Comparison of ENCODE assay signal across 26 mouse cellular contexts in the genomic region with DNA sequence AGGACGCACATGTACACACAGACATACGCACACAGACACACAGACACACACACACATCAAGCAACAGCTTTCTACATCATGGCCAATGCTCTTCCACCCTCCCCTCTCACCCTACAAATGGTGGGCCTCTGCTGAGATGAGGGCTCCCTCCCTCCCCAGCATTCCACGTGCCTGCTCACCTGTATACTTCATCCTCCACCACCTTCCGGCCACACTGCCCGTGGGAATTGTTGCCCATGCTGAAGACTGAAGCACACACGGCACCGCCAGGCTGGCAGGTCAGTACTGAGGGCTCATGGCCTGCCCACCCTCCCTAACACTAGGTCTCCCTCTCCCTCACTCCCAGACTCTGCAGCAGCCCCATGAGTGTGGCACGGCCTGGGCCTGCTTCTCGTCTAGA. TPM values are rescaled to one million over a fixed set of nuclear protein-coding genes. Genes with fewer than 3 reads are reported as not detected.
DNase-seq lines count a peak whose midpoint lies in the region; ATAC-seq and TF ChIP-seq lines count a peak whose summit lies in the region.
"Had no signal": no experiment of that assay in that cellular context is flagged by ENCODE, and none has a peak within 500 bp of the region (broad histone marks: within the 10 kb centered on the region; RNA-seq: fewer than 3 reads in every experiment).

No protein-coding gene starts in this region.

- H3K36me3 ChIP-seq in embryonic facial prominence, embryonic 11.5 days (replicated peaks; ENCODE audit: control insufficient read depth, insufficient read depth, low read depth, low read length), result no peaks in the 10 kb centered on the region; the same call in 1 of the 2 replicates
- H3K36me3 ChIP-seq in embryonic facial prominence, embryonic 10.5 days (replicated peaks), result peaks cover 93% of the 10 kb centered on the region
- peaks cover 18% of the 10 kb centered on the region for H3K36me3 ChIP-seq in kidney, embryonic 16.5 days (ENCODE audit: insufficient read depth, low read length)
- H3K36me3 ChIP-seq in midbrain, postnatal 0 days (ENCODE audit: insufficient read depth, low read length), result peaks cover 28% of the 10 kb centered on the region
- H3K36me3 ChIP-seq: forebrain, embryonic 15.5 days had no signal

- no peak overlapping the region for H3K4me3 ChIP-seq in embryonic facial prominence, embryonic 11.5 days (ENCODE audit: low read depth, low read length)
- no peak overlapping the region for H3K4me3 ChIP-seq in embryonic facial prominence, embryonic 10.5 days
- no peak overlapping the region for H3K4me3 ChIP-seq in kidney, embryonic 16.5 days (ENCODE audit: low read length)
- H3K4me3 ChIP-seq in midbrain, postnatal 0 days (ENCODE audit: low read depth, low read length), result no peak overlapping the region
- H3K4me3 ChIP-seq: embryonic facial prominence, embryonic 13.5 days; erythroblast, embryonic 14.5 days; forebrain, embryonic 12.5 days; forebrain, embryonic 15.5 days; heart, embryonic 12.5 days; heart, embryonic 15.5 days; hindbrain, embryonic 10.5 days; hindbrain, embryonic 13.5 days had no signal

- WGBS in embryonic facial prominence, embryonic 11.5 days, result 93% methylated on average over 9 of the region's 9 CpGs
- WGBS in embryonic facial prominence, embryonic 10.5 days, result 91% methylated on average over 9 of the region's 9 CpGs
- 59% methylated on average over 9 of the region's 9 CpGs for WGBS in kidney, embryonic 16.5 days
- 90% methylated on average over 9 of the region's 9 CpGs for WGBS in midbrain, postnatal 0 days

- no peak for TF ChIP-seq CTCF in midbrain, postnatal 0 days (IDR thresholded peaks at IDR 0.05)

- H3K4me2 ChIP-seq in embryonic facial prominence, embryonic 11.5 days (ENCODE audit: low read depth, low read length), result no peak overlapping the region
- H3K4me2 ChIP-seq in kidney, embryonic 16.5 days (replicated peaks; ENCODE audit: low read depth, low read length), result no peak overlapping the region
- H3K4me2 ChIP-seq in midbrain, postnatal 0 days (ENCODE audit: low read depth, low read length, poor library complexity, severe bottlenecking), result no peak overlapping the region
- H3K4me2 ChIP-seq: embryonic facial prominence, embryonic 13.5 days; forebrain, embryonic 12.5 days; forebrain, embryonic 15.5 days; heart, embryonic 12.5 days; heart, embryonic 15.5 days; hindbrain, embryonic 13.5 days had no signal

- ATAC-seq in embryonic facial prominence, embryonic 11.5 days (replicated peaks; ENCODE audit: insufficient number of reproducible peaks, low FRiP score, low TSS enrichment, low read depth), result 0 out of 2 replicates have a peak, but pooled peaks have one; percentile 20
- ATAC-seq in kidney, embryonic 16.5 days (ENCODE audit: low FRiP score, low TSS enrichment), result peak; percentile 65
- no peak for ATAC-seq in midbrain, postnatal 0 days (ENCODE audit: low FRiP score)
- ATAC-seq: activated CD4-positive, CD25-positive, alpha-beta regulatory T cell, adult 4 months; forebrain, embryonic 15.5 days; hindbrain, embryonic 16.5 days had no signal

- no peak overlapping the region for H3K9ac ChIP-seq in embryonic facial prominence, embryonic 11.5 days (replicated peaks; ENCODE audit: low read length)
- H3K9ac ChIP-seq in kidney, embryonic 16.5 days (replicated peaks; ENCODE audit: low read length), result no peak overlapping the region
- H3K9ac ChIP-seq in midbrain, postnatal 0 days (replicated peaks; ENCODE audit: low read length, poor library complexity, severe bottlenecking), result no peak overlapping the region
- H3K9ac ChIP-seq: embryonic facial prominence, embryonic 13.5 days; forebrain, embryonic 12.5 days; forebrain, embryonic 15.5 days; heart, embryonic 12.5 days; heart, embryonic 15.5 days; hindbrain, embryonic 13.5 days had no signal

- H3K4me1 ChIP-seq in embryonic facial prominence, embryonic 11.5 days (ENCODE audit: control insufficient read depth, insufficient read depth, low read length), result no peaks in the 10 kb centered on the region
- no peaks in the 10 kb centered on the region; the same call in 1 of the 2 replicates for H3K4me1 ChIP-seq in embryonic facial prominence, embryonic 10.5 days
- H3K4me1 ChIP-seq in kidney, embryonic 16.5 days (ENCODE audit: insufficient read depth, low read length), result peaks cover 7% of the 10 kb centered on the region; the same call in 1 of the 2 replicates
- H3K4me1 ChIP-seq in midbrain, postnatal 0 days (ENCODE audit: insufficient read depth, low read length), result 0 out of 2 replicates have a peak, but pooled peaks cover 3% of the 10 kb centered on the region
- H3K4me1 ChIP-seq: hindbrain, embryonic 10.5 days had no signal

- DNase-seq in embryonic facial prominence, embryonic 11.5 days (ENCODE audit: low spot score), result no peak
- no peak for DNase-seq in embryonic facial prominence, embryonic 10.5 days (ENCODE audit: low spot score)
- DNase-seq in kidney, postnatal 36 days, result no peak
- peak; percentile 53 to 68 for DNase-seq in kidney, postnatal 4 days
- DNase-seq in kidney, postnatal 10 days, result no peak
- no peak for DNase-seq in midbrain, postnatal 0 days (ENCODE audit: low spot score)
- DNase-seq: adrenal gland, adult 8-10 months; adrenal gland, postnatal 25 days; cerebellum, adult 18-20 months; cerebellum, adult 9-10 months; cerebellum, postnatal 14 days; gastrocnemius, postnatal 25 days; heart, adult 18-20 months; heart, postnatal 10 days; heart, postnatal 36 days had no signal

- H3K9me3 ChIP-seq in embryonic facial prominence, embryonic 11.5 days (replicated peaks; ENCODE audit: control insufficient read depth, low read length), result no peaks in the 10 kb centered on the region
- H3K9me3 ChIP-seq in embryonic facial prominence, embryonic 10.5 days, result no peaks in the 10 kb centered on the region
- H3K9me3 ChIP-seq in kidney, embryonic 16.5 days (ENCODE audit: low read length), result no peaks in the 10 kb centered on the region
- H3K9me3 ChIP-seq in midbrain, postnatal 0 days (ENCODE audit: low read length), result no peaks in the 10 kb centered on the region
- H3K9me3 ChIP-seq: embryonic facial prominence, embryonic 13.5 days; forebrain, embryonic 12.5 days; forebrain, embryonic 15.5 days; heart, embryonic 12.5 days; heart, embryonic 15.5 days; hindbrain, embryonic 10.5 days; hindbrain, embryonic 13.5 days had no signal

- H3K27me3 ChIP-seq in embryonic facial prominence, embryonic 11.5 days (ENCODE audit: control insufficient read depth, insufficient read depth, low read length), result no peaks in the 10 kb centered on the region
- H3K27me3 ChIP-seq in embryonic facial prominence, embryonic 10.5 days (replicated peaks; ENCODE audit: low read depth, poor library complexity, severe bottlenecking), result no peaks in the 10 kb centered on the region
- H3K27me3 ChIP-seq in kidney, embryonic 16.5 days (ENCODE audit: insufficient read depth, low read length), result no peaks in the 10 kb centered on the region
- H3K27me3 ChIP-seq in midbrain, postnatal 0 days (ENCODE audit: insufficient read depth, low read length), result no peaks in the 10 kb centered on the region
- H3K27me3 ChIP-seq: embryonic facial prominence, embryonic 13.5 days; forebrain, embryonic 12.5 days; forebrain, embryonic 15.5 days; heart, embryonic 12.5 days; heart, embryonic 15.5 days; hindbrain, embryonic 13.5 days had no signal

- no peak overlapping the region for H3K27ac ChIP-seq in embryonic facial prominence, embryonic 11.5 days (replicated peaks; ENCODE audit: low read depth, low read length)
- no peak overlapping the region for H3K27ac ChIP-seq in embryonic facial prominence, embryonic 10.5 days (replicated peaks)
- H3K27ac ChIP-seq in kidney, embryonic 16.5 days (ENCODE audit: low read length), result peak overlapping the region; percentile 70
- no peak overlapping the region for H3K27ac ChIP-seq in midbrain, postnatal 0 days (ENCODE audit: low read depth, low read length)
- H3K27ac ChIP-seq: embryonic facial prominence, embryonic 13.5 days; forebrain, embryonic 12.5 days; forebrain, embryonic 15.5 days; heart, embryonic 15.5 days; hindbrain, embryonic 10.5 days; hindbrain, embryonic 13.5 days had no signal

RNA-seq across cellular contexts. Expression of a gene that starts 8.5 kb away (rescaled TPM):
- 28.0 and 31.7 TPM in 2 replicates for polyA plus RNA-seq in embryonic facial prominence, embryonic 11.5 days (2014; fragmentation: Nextera tagmentation; extraction: Ambion mirVana)
- polyA plus RNA-seq in embryonic facial prominence, embryonic 10.5 days (2016; fragmentation: Nextera tagmentation; extraction: Ambion mirVana), result 41.9 and 42.1 TPM in 2 replicates
- polyA plus RNA-seq in kidney, embryonic 16.5 days (2015; fragmentation: Nextera tagmentation; extraction: Ambion mirVana), result 34.9 and 36.3 TPM in 2 replicates
- total RNA-seq in midbrain, postnatal 0 days (2014; rRNA removed), result 15.1 and 16.2 TPM in 2 replicates
- polyA plus RNA-seq in midbrain, postnatal 0 days (2015; fragmentation: Nextera tagmentation; extraction: Ambion mirVana), result 20.1 and 21.2 TPM in 2 replicates

RNA-seq across cellular contexts. Expression of a gene that starts 15.8 kb away (rescaled TPM):
- 5.4 and 5.7 TPM in 2 replicates for polyA plus RNA-seq in embryonic facial prominence, embryonic 11.5 days (2014; fragmentation: Nextera tagmentation; extraction: Ambion mirVana)
- 8.1 and 8.5 TPM in 2 replicates for polyA plus RNA-seq in embryonic facial prominence, embryonic 10.5 days (2016; fragmentation: Nextera tagmentation; extraction: Ambion mirVana)
- polyA plus RNA-seq in kidney, embryonic 16.5 days (2015; fragmentation: Nextera tagmentation; extraction: Ambion mirVana), result 10.4 and 11.0 TPM in 2 replicates
- total RNA-seq in midbrain, postnatal 0 days (2014; rRNA removed), result 17.3 and 27.0 TPM in 2 replicates
- 14.7 and 15.5 TPM in 2 replicates for polyA plus RNA-seq in midbrain, postnatal 0 days (2015; fragmentation: Nextera tagmentation; extraction: Ambion mirVana)

Comparison
In these comparisons a context has a peak if more than half of its experiments do, and no peak if none do; other contexts are left out.
1. DNase-seq: peak in kidney, postnatal 4 days (2 of 2); none in embryonic facial prominence, embryonic 11.5 days (single experiment), embryonic facial prominence, embryonic 10.5 days (single experiment), kidney, postnatal 36 days (0 of 2), kidney, postnatal 10 days (single experiment) and midbrain, postnatal 0 days (single experiment).